Mouse (Mus musculus): ENCODE results near the gene Adamtsl2. TPM values are rescaled to one million over a fixed set of nuclear protein-coding genes. Genes with fewer than 3 reads are reported as not detected.
A peak's percentile ranks its signal among the peaks of the same experiment; 100 is the strongest.

The Adamtsl2 gene
- total RNA-seq, 2 experiments from 2014 or later, result 8.2 to 8.7 TPM

- no peak for DNase-seq
These were observed 40.6 kb downstream of the Adamtsl2 start for GRCm38 (mm10) chr2:27119766-27120165.

- DNase-seq, result peak; percentile 82
These were observed 41.1 kb downstream of the Adamtsl2 start for GRCm38 (mm10) chr2:27120241-27120641.

- peak; percentile 59 for DNase-seq
These were observed 42.6 kb downstream of the Adamtsl2 start for GRCm38 (mm10) chr2:27121626-27122355.

- no peak for DNase-seq
These were observed 43.4 kb downstream of the Adamtsl2 start for GRCm38 (mm10) chr2:27122578-27122977.

GRCm38 (mm10) chr2:27123121-27123520, 43.9 kb downstream of the Adamtsl2 start:
- DNase-seq, result no peak

- DNase-seq, result no peak
These were observed 46.8 kb downstream of the Adamtsl2 start for GRCm38 (mm10) chr2:27125979-27126378.

- no peak for DNase-seq
These were observed 47.3 kb downstream of the Adamtsl2 start for GRCm38 (mm10) chr2:27126496-27126895.

- DNase-seq, result no peak
These were observed 49.8 kb downstream of the Adamtsl2 start for GRCm38 (mm10) chr2:27128990-27129389.

GRCm38 (mm10) chr2:27135935-27136334, 56.8 kb downstream of the Adamtsl2 start:
- no peak for DNase-seq

GRCm38 (mm10) chr2:27136336-27136735, 57.2 kb downstream of the Adamtsl2 start:
- no peak for DNase-seq

GRCm38 (mm10) chr2:27136789-27137188, 57.6 kb downstream of the Adamtsl2 start:
- no peak for DNase-seq

GRCm38 (mm10) chr2:27138356-27138755, 59.2 kb downstream of the Adamtsl2 start:
- DNase-seq, result no peak

- DNase-seq, result no peak
These were observed 62.9 kb downstream of the Adamtsl2 start, which contains the start of gene Fam163b for GRCm38 (mm10) chr2:27141950-27142693. Fam163b (minus strand) TSS chr2:27142491.

- DNase-seq, result no peak
These were observed 65.8 kb downstream of the Adamtsl2 start for GRCm38 (mm10) chr2:27144957-27145356.

GRCm38 (mm10) chr2:27146840-27147239, 67.7 kb downstream of the Adamtsl2 start:
- DNase-seq, result no peak

GRCm38 (mm10) chr2:27149457-27149856, 70.3 kb downstream of the Adamtsl2 start:
- no peak for DNase-seq

- no peak for DNase-seq
These were observed 75.4 kb downstream of the Adamtsl2 start for GRCm38 (mm10) chr2:27154466-27155185.

GRCm38 (mm10) chr2:27156596-27156995, 77.4 kb downstream of the Adamtsl2 start:
- DNase-seq, result no peak

All from gastrocnemius, postnatal 25 days (tissue).